Mouse (Mus musculus): ENCODE results near the gene Slc16a13.

GRCm38 (mm10) chr11:70227661-70228245 lies 6.9 kb upstream of the Slc16a13 start:
- no peak for TF ChIP-seq CTCF (IDR thresholded peaks at IDR 0.05; ENCODE audit: borderline replicate concordance, insufficient read depth, low read length)
- TF ChIP-seq POLR2A (IDR thresholded peaks at IDR 0.05; ENCODE audit: low read depth, low read length) = no peak

Measured in embryonic fibroblast, embryonic 13.5 days (primary cell).